Mouse (Mus musculus) kidney, adult 9 months (tissue): Measurements from ENCODE around the gene Cdipt.
A peak's percentile ranks its signal among the peaks of the same experiment; 100 is the strongest.

Source experiments
- DNase-seq: peaks from one replicate; pipeline ENCODE4 v3.0.0; 2022

Cdipt gene

GRCm38 (mm10) chr7:126975950-126976866 lies 494 bp downstream of the Cdipt start, which contains the start of gene Cdiptos:
Cdiptos (minus strand) TSS chr7:126976098.
- peak; percentile 97 for DNase-seq

- peak; percentile 23 for DNase-seq
These were observed 1.3 kb downstream of the Cdipt start for GRCm38 (mm10) chr7:126976878-126977459.

GRCm38 (mm10) chr7:126978841-126979240 lies 3.1 kb downstream of the Cdipt start:
- no peak for DNase-seq

GRCm38 (mm10) chr7:126981601-126982000 lies 5.9 kb downstream of the Cdipt start:
- no peak for DNase-seq

GRCm38 (mm10) chr7:126982054-126982453 lies 6.3 kb downstream of the Cdipt start:
- DNase-seq = no peak

- no peak for DNase-seq
These were observed 7.4 kb downstream of the Cdipt start for GRCm38 (mm10) chr7:126983113-126983512.

GRCm38 (mm10) chr7:126984667-126985444 lies 9.1 kb downstream of the Cdipt start:
- no peak for DNase-seq

- peak; percentile 75 for DNase-seq
These were observed 10.6 kb downstream of the Cdipt start for GRCm38 (mm10) chr7:126986319-126986718.

GRCm38 (mm10) chr7:126988816-126989215 lies 13.1 kb downstream of the Cdipt start:
- no peak for DNase-seq

GRCm38 (mm10) chr7:126996449-126996848 lies 20.7 kb downstream of the Cdipt start:
- no peak for DNase-seq

GRCm38 (mm10) chr7:126999568-126999967 lies 23.9 kb downstream of the Cdipt start:
- no peak for DNase-seq

GRCm38 (mm10) chr7:127003620-127004019 lies 27.9 kb downstream of the Cdipt start:
- DNase-seq = no peak

GRCm38 (mm10) chr7:127004122-127004875 lies 28.6 kb downstream of the Cdipt start:
- no peak for DNase-seq

- no peak for DNase-seq
These were observed 31.8 kb downstream of the Cdipt start for GRCm38 (mm10) chr7:127007313-127008024.

- DNase-seq = peak; percentile 60
These were observed 32.7 kb downstream of the Cdipt start for GRCm38 (mm10) chr7:127008239-127009019.

GRCm38 (mm10) chr7:127009307-127010085 lies 33.8 kb downstream of the Cdipt start:
- no peak for DNase-seq

GRCm38 (mm10) chr7:127011051-127011450 lies 35.3 kb downstream of the Cdipt start:
- no peak for DNase-seq

GRCm38 (mm10) chr7:127011717-127012116 lies 36.0 kb downstream of the Cdipt start:
- no peak for DNase-seq

- DNase-seq = no peak
These were observed 36.7 kb downstream of the Cdipt start for GRCm38 (mm10) chr7:127012374-127012773.

- DNase-seq = no peak
These were observed 37.1 kb downstream of the Cdipt start for GRCm38 (mm10) chr7:127012845-127013244.
